Mouse (Mus musculus) lung, adult 2 months (tissue): ENCODE measurements around the gene Ptpn7.

ENCODE experiments used
- CTCF ChIP-seq: fragments of 200-500 bp; IDR thresholded peaks from 2 replicates; pipeline ENCODE4 v1.5.1; 2011; ENCODE audit warnings: mild to moderate bottlenecking, low read length, control low read depth; ENCODE audit not compliant: insufficient read depth
- POLR2A ChIP-seq: fragments of 200-500 bp; IDR thresholded peaks from 2 replicates; pipeline ENCODE4 v1.6.1; 2011; ENCODE audit warnings: low read depth, mild to moderate bottlenecking, control low read depth, low read length, borderline replicate concordance; ENCODE audit errors: extremely low read depth

- no peak for TF ChIP-seq POLR2A
- no peak for TF ChIP-seq CTCF
Measured at GRCm38 (mm10) chr1:135105124-135105523, 27.4 kb upstream of the Ptpn7 start, which contains the start of gene Lgr6.
